Mouse (Mus musculus) liver, adult 2 months (tissue): ENCODE results near the gene Otud1. TPM values are rescaled to one million over a fixed set of nuclear protein-coding genes. Genes with fewer than 3 reads are reported as not detected.

ENCODE experiments used
- DNase-seq: peaks from one replicate; pipeline ENCODE4 v3.0.0-alpha.2; 2011; ENCODE audit warnings: low read depth, low spot score; ENCODE audit errors: extremely low read depth
- H3K27ac ChIP-seq: fragments of 200-500 bp; replicated peaks from 2 replicates; pipeline ENCODE4 v1.5.1; 2012; ENCODE audit warnings: low read depth, mild to moderate bottlenecking, control low read depth, inconsistent platforms, low read length; ENCODE audit not compliant: insufficient read depth
- H3K27me3 ChIP-seq: fragments of 200-500 bp; 2 replicates; pipeline ENCODE4 v1.6.1; 2012; ENCODE audit warnings: mild to moderate bottlenecking, moderate library complexity, low read length, inconsistent platforms; ENCODE audit not compliant: control insufficient read depth, insufficient read depth
- H3K36me3 ChIP-seq: fragments of 200-500 bp; 2 replicates; pipeline ENCODE4 v1.6.1; 2012; ENCODE audit warnings: low read length, inconsistent platforms; ENCODE audit not compliant: control insufficient read depth, insufficient read depth
- H3K4me1 ChIP-seq: fragments of 200-500 bp; 2 replicates; pipeline ENCODE4 v1.6.1; 2011; ENCODE audit warnings: low read length; ENCODE audit not compliant: control insufficient read depth, insufficient read depth
- H3K4me3 ChIP-seq: fragments of 200-500 bp; 2 replicates; pipeline ENCODE4 v1.5.1; 2011; ENCODE audit warnings: low read depth, mild to moderate bottlenecking, control low read depth, low read length, moderate library complexity; ENCODE audit not compliant: insufficient read depth
- H3K79me2 ChIP-seq: fragments of 200-500 bp; 2 replicates; pipeline ENCODE4 v1.6.1; 2012; ENCODE audit warnings: inconsistent platforms, mild to moderate bottlenecking, low read length, moderate library complexity; ENCODE audit not compliant: control insufficient read depth, insufficient read depth
- H3K9ac ChIP-seq: fragments of 200-500 bp; 2 replicates; pipeline ENCODE4 v1.6.1; 2012; ENCODE audit warnings: low read depth, mild to moderate bottlenecking, control low read depth, inconsistent platforms, low read length
- CTCF ChIP-seq: fragments of 200-500 bp; IDR thresholded peaks from 2 replicates; pipeline ENCODE4 v1.5.1; 2011; ENCODE audit warnings: low read depth, low read length, control low read depth
- POLR2A ChIP-seq: fragments of 200-500 bp; IDR thresholded peaks from 2 replicates; pipeline ENCODE4 v1.6.1; 2011; ENCODE audit warnings: low read length, control low read depth; ENCODE audit not compliant: insufficient read depth; ENCODE audit errors: extremely low read depth
- whole genome bisulfite sequencing: fragments of 180-500 bp; shearing (Covaris S2); methylation state at CpG from one replicate; pipeline ENCODE4 v1.1.7; 2018; 5-methylcytosine and 5-hydroxymethylcytosine counted together
- polyA plus RNA-seq: library from polyadenylated mRNA; depleted of rRNA; stranded (reverse); fragments of >200 nt; gene quantifications from 2 replicates; pipeline ENCODE4 v1.2.3, GENCODE M21; 2012
- total RNA-seq: library from RNA; depleted of rRNA; stranded (reverse); fragments of >200 nt; gene quantifications from 2 replicates; pipeline ENCODE4 v1.2.3, GENCODE M21; 2014

Gene Otud1
- total and polyA plus RNA-seq, 2 experiments, result 2.7 to 3.0 TPM

DNA sequence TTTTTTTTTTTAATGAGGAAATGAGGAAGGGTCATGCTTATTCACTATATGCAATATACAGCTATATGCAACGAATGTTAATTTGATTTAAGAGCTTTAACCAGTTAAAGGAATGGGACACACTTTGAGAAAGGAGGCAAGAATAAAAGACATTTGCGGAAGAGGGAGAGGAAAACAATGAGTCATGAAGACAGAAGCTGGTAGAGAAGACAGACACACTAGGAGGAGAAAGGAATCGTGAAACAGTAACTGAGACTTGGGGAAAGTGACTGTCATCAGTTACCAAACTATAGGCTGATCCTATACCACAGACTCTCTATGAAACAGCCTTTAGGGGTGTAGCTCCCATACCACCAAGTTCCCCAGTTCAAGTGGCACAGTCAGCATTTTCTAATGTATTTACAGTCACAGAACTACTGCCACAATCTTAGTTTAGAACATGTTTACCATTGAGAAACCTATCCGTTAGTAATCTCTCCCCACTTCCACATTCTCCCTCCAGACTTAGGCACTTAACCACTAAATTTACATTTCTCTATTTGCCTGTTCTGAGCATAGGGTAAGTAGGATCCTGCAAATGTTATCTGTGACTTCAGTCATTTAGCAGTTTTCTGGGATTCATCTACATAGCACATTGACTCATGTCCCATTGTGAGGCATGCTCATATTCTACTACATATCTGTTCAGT lies 29.5 kb upstream of the Otud1 start:
- Histone ChIP-seq H3K4me3 (no peak overlapping the region), H3K9ac (no peak overlapping the region), H3K4me1 (no peaks in the 10 kb centered on the region), H3K27ac (0 out of 2 replicates have a peak overlapping the region, but pooled peaks have one; percentile 35), H3K27me3 (no peaks in the 10 kb centered on the region), H3K36me3 (no peaks in the 10 kb centered on the region), H3K79me2 (no peaks in the 10 kb centered on the region)
- peak; percentile 41 for DNase-seq
- no peak for TF ChIP-seq CTCF
- no peak for TF ChIP-seq POLR2A
- 84% methylated on average over 4 of the region's 4 CpGs for WGBS

DNA sequence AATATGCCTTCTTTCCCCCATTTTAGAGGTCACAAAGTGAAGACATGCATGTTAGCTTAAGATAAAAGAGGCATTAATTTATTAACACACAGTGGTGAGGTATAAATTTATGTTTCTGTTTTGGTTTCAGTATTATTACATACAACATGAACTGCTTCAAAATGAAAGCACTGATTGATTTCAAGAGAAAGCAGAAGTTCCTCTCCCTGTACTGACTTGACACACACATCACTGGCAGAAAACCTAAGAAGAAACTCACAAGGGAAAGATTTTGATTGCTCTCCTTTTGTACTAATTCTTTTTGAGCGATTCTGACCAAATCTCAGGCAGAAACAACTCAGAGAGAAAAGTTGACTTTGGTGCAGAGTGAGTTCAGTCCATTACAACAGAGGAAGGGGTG lies 27.0 kb upstream of the Otud1 start:
- Histone ChIP-seq H3K4me3 (no peak overlapping the region), H3K79me2 (no peaks in the 10 kb centered on the region), H3K27me3 (no peaks in the 10 kb centered on the region), H3K36me3 (no peaks in the 10 kb centered on the region), H3K4me1 (no peaks in the 10 kb centered on the region), H3K27ac (no peak overlapping the region), H3K9ac (no peak overlapping the region)
- TF ChIP-seq CTCF (no peak), POLR2A (no peak)
- 72% methylated on average over 1 of the region's 1 CpGs for WGBS
- DNase-seq, result peak; percentile 23

DNA sequence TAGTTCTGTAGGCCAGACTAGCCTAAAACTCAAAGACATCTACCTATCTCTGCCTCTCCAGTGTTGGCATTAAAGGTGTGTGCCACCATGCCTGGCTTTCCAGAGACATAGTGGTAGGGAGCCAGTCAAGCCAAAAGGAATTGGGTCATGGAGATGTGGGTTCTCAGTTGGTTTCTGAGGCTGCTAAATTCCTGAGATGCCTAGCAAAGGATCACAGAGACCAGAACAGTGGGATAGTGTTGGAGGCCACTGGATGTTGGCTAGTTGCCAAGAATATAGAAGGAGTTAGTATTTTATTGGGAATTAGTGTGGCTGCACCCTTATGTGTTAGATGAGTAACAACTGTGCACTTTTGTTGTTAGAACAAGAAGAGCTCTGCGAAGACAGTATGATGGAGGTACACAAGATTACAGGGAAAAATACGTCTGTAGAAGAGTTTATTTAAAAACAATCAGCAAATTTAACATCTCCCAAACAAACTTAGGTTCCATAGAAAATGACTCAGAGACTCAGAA lies 24.1 kb upstream of the Otud1 start:
- no peak for DNase-seq
- WGBS, result 92% methylated on average over 2 of the region's 2 CpGs

GRCm38 (mm10) chr2:19645182-19645581 lies 12.4 kb upstream of the Otud1 start:
- Histone ChIP-seq H3K4me1 (peaks cover 6% of the 10 kb centered on the region), H3K36me3 (no peaks in the 10 kb centered on the region), H3K27me3 (no peaks in the 10 kb centered on the region), H3K4me3 (no peak overlapping the region), H3K9ac (no peak overlapping the region), H3K27ac (no peak overlapping the region), H3K79me2 (no peaks in the 10 kb centered on the region)
- 49% methylated on average over 2 of the region's 2 CpGs for WGBS
- no peak for DNase-seq
- TF ChIP-seq CTCF (no peak), POLR2A (no peak)

More for the DNA sequence above, 24.1 kb upstream of the Otud1 start:
- Histone ChIP-seq H3K36me3 (no peaks in the 10 kb centered on the region), H3K4me3 (no peak overlapping the region), H3K4me1 (no peaks in the 10 kb centered on the region), H3K9ac (no peak overlapping the region), H3K27me3 (no peaks in the 10 kb centered on the region), H3K79me2 (no peaks in the 10 kb centered on the region), H3K27ac (no peak overlapping the region)
- TF ChIP-seq CTCF, result no peak

DNA sequence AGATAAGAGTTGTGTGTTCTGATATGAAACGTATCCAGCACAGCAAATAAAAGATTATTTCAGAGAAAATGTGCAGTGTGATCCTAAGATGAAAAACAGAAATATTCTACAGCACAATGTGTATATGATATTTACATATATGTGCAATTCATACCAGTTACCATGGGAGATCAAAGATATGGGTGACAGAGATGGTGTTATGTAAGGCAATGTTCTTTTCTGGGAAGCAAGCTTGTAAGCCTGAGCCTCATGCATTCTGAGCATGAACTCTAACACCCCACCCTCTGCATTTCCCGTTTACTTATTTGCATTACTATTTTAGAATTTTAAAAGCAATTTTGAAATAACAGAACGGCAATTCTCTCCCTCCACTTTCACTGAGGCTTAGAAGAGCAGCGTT lies 11.4 kb upstream of the Otud1 start:
- H3K4me1 ChIP-seq, result peaks cover 6% of the 10 kb centered on the region
- peak; percentile 37 for DNase-seq
- no peaks in the 10 kb centered on the region for H3K27me3 ChIP-seq
- no peaks in the 10 kb centered on the region for H3K79me2 ChIP-seq
- no peak for TF ChIP-seq CTCF
- no peak overlapping the region for H3K9ac ChIP-seq
- no peaks in the 10 kb centered on the region for H3K36me3 ChIP-seq
- H3K27ac ChIP-seq, result no peak overlapping the region
- WGBS, result 49% methylated on average over 4 of the region's 4 CpGs
- H3K4me3 ChIP-seq, result no peak overlapping the region

- H3K9ac ChIP-seq, result no peak overlapping the region
- H3K36me3 ChIP-seq, result no peaks in the 10 kb centered on the region
- H3K27ac ChIP-seq, result no peak overlapping the region
- 0% methylated on average over 1 of the region's 1 CpGs for WGBS
- no peaks in the 10 kb centered on the region for H3K27me3 ChIP-seq
- H3K4me3 ChIP-seq, result no peak overlapping the region
- TF ChIP-seq POLR2A, result no peak
- no peak for TF ChIP-seq CTCF
- DNase-seq, result peak; percentile 66
- H3K4me1 ChIP-seq, result peaks cover 6% of the 10 kb centered on the region
- no peaks in the 10 kb centered on the region for H3K79me2 ChIP-seq
These were observed 10.6 kb upstream of the Otud1 start for GRCm38 (mm10) chr2:19646910-19647309.
